Mouse (Mus musculus): ENCODE results near the gene Col4a5.
A peak's percentile ranks its signal among the peaks of the same experiment; 100 is the strongest.

The Col4a5 gene

DNA sequence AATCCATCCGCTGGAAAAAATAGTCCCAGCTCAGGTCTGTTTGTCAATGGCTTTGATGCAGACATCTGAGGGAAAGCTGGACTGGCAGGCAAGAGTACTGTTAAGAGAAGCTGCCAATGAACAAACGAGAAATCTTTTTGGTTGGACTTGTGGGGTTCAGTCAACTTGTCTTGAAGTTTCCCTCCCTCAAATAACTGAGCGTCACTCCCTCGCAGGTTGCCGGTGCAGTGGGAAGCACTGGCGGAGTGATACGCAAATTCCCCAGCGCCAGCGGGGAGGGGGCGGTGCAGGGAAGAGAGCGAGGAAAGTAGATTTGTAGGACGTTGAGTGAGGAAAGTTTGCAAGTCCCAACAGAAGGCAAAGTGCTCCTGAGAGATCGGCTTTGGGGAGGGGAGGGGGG, at the start of gene Col4a5:
Gene Col4a5 (plus strand): TSS at position 276 of the 400 bp plus-strand sequence.
- peak; percentile 73 to 91 for DNase-seq

DNA sequence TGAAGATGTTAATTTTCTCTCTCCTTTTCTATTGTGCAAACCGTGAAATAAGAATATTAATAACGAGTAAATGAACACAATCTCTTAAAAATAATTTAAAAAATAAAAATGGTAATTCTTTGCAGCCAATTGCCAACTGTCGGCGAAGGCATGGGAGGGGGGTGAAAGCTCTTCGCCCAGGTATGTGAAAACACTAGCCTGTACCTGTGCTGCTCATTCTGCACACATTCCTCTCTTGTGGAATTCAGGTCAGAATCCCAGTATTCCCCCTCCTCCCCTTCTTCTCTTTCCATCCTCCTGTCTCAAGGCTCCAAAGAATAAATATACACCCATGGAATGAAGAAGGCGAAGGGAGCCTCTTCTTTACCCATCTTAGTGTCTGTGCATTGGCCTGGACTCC, 38.4 kb upstream of the Col4a5 start:
- no peak for DNase-seq

DNA sequence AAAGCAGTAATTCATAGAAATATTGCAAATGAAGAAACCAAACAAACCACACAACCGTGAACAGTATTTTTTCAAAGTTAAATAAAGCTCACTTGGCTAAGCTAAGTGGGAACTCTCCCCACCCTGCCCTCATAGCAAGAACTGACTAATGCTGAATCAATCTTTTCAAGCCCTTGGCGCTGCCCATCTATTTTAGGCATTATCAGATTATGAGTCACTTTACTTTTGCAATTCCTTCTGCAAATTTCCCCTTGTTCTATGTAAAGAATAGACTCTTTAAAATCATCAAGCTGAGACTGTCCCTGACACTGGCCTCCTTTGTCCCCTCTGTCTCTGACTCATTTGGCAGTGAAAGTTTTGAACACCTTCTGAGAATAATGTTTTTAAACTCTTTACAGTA, 35.8 kb upstream of the Col4a5 start:
- DNase-seq, result no peak

DNA sequence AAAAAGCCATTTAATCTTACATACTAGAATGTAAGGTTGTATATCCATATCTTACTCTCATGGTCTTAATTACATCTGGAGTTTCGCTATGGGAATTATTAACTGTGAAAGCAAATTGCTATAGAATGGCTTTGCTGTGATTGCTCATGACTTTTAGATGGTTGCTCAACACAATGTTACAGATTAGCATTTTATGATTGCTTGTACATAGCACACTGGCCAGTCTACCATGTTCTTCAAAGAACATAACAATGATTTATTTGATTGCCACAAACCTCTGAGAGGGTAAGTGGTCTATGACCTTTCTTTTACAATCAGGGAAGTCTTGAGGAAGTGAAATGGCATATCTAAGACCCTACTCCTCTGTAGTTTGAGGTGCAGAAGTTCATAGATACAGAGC, 27.2 kb upstream of the Col4a5 start:
- DNase-seq, result no peak

DNA sequence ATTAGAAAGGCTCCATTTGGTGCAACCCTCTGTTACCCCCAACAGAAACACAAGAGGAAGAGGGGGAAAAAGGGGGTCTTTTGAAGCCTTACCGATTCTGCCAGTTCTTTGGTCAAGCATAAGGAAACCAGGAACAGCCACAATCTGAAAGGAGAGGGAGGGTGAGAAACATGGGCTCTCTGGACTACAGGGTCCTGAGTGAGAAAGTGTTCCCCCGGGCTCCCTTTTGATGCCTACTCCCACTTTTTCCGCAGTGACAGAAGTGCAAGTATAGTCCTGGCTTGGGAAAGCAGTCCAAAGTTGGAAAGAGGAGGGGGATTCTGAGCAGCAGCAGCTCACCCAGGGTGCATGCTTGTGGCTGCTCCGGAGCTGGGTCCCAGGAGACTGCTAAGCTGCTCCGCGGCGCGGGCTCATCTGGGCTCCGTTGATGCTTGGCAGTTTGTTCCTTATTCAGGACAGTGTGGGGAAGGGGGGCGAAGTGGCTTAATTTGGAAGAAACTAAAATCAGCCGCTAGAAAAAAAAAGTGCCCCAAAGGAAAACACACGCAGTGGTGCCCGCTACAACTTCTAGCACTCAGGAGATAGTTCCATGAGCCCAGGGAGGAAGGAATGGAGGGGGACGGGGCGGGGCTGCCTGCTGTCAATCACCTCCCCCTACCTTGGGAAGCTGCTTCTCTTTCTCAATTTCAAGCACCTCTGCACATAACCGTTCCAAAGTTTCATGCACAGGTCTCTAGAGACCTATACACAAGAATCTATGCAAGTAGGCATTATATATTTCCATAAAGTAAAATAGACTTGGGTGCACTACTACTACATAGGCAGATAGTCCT, 1.5 kb upstream of the Col4a5 start, which contains the start of gene Col4a6:
Gene Col4a6 (minus strand): TSS at position 607 of the 833 bp plus-strand sequence.
- peak; percentile 18 to 34 for DNase-seq

DNA sequence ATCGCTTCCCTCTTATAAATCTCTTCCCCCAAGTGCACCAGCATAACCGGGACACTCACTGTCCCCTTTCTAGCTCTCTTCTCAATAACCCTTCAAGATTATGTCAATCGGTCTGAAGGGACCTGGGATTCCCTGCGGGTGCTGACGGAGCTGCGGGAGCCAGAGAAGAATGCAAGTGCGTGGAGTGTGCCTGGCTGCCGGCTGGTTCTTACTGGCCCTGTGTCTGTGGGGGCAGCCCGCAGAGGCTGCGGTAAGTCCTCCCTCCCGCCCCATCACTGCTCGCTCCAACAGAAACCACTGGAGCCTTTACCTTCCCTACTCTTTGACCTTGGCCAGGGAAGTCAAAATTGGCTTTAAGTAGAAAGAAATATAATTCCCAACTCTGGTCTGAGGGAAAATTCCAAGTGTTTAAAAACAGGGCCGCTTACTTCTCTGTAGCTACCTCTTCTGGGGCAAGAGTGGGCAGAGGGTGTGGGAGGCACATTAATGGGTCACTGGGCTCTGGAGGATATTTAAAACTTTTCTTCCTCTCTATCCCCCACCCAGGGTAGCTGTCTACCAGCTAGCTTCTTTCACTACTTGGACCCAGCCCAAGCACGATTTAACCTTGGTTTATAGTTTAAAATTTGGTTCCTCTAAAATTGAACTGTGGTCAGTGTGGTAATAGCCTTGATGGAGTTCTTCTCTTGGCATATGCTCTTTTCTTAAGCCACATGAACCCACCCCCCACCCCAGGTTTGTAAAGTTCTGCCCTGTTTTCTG, 562 bp downstream of the Col4a5 start:
- peak; percentile 10 to 30 for DNase-seq

DNA sequence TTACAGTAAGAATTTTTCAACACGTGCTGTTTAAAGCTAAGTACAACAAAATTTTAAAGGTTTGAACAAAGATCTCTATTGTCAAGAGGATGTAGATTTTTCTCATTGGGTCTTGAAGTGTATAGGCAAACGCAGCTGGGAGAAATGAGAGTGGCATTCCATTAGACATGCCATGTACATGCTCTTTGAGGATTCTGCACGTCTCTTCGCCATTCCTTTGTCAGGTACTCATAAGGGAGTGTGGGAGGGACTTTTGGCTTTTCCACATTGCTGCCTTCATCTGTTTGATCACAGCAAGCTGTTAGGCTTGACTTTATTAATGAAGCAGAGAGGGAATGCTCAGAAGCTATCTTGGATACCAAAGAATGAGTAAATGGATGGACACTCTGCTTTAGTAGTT, 19.4 kb downstream of the Col4a5 start:
- DNase-seq, result no peak

DNA sequence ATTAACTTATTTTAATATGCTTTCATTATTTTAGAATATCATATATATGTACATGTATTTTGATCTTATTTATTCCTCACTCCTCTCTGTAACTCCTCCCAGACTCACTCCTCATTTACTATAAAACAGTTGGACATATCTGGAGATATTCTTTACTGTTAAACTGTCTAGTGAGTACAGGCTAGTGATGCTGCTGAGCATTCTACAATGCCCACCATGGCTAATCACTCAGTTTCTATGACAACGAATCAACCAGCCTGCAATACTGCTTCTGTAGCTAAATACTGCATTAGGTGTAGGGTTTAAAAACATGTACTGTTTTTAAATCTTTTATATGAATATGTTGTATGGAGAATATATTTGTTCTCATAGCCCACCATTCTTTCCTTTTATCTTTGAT, 27.9 kb downstream of the Col4a5 start:
- DNase-seq, result no peak

DNA sequence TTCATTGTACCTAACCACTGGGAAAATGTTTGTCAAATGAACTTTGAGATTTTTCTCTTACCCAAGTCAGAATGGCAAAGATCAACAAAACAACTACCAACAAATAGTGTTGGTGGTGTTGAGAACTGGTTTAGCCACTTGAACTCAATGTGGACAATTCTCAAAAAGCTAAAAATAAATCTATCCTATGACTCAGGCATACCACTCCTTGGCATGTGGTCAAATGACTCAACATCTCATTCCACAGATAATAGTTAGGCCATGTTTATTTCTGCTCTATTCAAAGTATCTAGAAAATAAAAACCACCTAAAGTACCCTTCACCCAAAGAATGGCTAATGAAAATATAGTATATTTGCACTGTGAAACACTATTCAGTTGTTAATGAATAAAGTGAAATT, 58.3 kb downstream of the Col4a5 start:
- no peak for DNase-seq

DNA sequence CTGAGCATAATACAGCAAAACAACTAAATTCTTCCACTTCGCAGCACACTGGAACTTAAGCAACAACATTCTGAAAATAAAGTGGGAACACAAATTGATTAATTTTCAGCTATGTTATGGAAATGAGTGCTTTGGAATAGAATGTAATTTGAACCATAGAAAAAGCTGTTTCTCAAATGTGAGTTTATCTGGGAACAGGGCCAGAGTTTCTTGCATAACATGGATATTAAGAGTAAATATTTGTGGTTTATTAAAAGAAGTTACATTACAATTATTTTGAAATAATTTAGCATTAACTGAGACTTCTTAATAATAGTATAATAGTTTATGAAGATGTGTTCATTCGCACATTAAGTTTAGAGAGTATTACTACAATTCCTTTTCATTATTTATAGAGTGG, 72.3 kb downstream of the Col4a5 start:
- DNase-seq, result no peak

DNA sequence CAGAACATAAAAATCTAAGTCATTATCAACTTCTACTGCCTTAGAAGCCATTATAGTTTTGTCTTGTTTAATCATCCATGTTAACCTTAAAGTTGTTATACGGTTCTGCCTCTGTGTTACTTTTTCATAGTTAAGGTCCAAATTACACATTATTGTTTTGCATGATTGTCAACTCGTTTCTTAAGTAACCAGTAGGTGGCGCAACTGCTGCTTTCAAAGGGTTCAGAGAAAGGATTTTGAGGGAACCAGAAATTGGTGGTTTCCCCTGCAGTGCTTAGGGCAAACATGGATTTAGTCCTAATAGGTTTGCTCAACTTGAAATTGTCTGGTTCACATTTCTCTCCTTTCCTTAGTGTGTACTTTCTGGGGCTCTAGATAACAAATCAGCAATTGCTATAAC, 115.1 kb downstream of the Col4a5 start:
- DNase-seq, result peak in 1 of 2 experiments; percentile 13

DNA sequence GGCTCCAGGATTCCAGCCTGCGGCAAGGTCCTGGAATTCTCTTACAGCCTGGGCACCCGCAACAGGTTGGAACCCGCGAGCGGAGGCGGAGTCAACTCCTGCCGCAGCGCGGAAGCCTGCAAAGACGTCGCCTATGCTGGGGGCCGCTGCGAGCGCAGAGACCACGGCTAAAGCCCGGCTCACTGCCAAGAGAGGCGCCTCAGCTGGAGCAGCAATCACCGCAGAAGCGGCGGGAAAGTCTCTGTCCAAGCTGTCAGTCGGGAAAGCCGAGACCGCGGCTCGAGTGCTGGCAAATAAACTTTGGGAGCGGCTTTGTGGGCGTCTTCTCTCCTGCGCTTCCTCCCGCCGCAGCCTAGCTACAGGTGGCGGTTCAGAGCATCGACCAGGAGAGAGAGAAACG, 246.5 kb downstream of the Col4a5 start:
- peak in 1 of 2 experiments; percentile 46 for DNase-seq

DNA sequence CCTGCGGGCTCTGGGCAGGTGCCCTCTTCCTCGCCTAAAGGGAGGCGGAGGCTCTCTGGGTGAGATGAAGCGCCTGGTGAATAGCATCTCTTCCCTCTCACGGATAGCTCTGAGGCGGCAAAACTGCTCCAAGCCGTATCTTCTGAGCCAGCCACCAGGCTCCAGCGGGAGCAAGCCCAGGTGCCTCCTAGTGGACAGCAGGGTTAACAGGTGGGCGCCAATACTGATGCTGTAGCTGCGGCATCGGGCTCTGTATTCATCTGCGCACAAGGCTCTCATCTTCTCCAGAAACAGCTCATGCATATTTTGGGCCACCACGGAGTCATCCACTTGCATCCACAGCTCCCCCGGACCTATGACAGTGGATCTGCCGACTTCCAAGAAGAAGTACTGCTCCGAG, 248.8 kb downstream of the Col4a5 start:
- peak; percentile 11 to 39 for DNase-seq

DNA sequence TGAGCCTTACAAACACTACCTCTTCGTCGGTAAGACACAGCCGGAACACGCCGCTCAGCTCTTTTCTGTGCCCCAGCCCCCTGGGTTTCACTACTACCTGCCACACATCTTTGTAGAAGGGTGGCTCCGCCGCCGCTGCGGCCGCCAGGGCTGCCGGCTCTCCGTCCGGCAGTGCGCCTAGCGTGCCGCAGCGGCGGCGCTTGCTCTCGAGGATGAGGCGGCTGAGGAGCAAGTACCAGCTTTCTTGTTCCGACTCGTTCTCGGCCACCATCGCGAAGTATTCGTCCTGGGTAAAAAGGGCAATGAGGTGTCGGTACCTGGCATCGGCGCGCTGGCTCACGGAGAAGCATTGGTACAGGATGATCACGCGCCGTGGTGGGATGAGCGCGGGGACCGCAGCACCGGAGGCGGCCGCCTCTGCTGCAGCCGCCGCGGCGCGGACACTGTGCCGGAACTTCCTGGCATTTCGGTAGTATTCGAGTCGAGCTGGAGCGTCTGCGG, 249.3 kb downstream of the Col4a5 start:
- no peak for DNase-seq

DNA sequence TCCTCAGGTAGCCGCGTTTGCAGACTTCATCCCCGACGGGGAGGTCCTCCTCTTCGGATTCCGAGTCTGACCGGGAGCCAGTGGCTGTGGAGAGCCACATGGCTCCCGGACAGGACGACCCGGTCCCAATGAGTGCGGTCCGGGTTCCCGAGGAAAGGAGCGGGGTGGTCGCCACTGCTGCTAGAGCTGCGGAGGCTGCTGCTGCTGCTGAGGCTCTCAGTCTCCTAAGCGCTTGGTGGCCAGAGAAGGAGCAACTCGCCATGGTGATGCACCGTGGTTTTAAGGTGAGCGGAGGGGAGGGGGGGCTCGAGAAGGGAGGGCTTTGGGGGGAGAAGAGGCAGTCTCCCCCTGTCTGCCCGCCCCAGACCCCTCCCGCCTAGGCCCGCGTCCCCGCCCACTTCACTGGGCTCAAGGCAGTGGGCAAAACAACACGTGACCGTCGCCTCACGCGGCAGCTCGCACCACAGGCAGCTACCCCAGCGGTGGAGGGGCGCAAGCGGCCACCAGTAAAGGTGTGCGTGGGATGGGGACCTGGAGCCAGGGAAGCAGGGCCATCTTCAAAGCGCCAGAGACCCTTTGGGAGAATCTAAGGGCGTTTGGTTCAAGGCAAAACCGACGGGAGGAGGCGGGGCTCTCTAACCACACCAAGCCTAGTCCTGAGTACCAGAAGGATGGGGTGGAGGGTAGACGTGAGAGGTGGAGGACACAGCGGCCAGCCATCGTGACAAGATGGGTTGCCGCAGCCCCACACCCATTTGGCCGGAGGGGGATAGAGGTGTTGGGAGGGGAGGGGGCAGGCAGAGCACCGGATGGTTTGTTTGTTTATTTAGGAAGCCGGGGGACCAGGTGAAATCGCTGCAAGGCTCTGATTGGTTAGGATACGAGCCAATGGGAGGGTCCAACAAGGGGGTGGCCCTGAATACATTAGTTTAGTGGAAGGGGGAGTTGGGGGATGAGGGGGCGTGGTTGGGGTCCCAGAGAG, 250.0 kb downstream of the Col4a5 start, which contains the start of gene Irs4:
Gene Irs4 (minus strand): TSS at position 327 of the 982 bp plus-strand sequence.
- peak in 1 of 2 experiments; percentile 54 for DNase-seq

DNA sequence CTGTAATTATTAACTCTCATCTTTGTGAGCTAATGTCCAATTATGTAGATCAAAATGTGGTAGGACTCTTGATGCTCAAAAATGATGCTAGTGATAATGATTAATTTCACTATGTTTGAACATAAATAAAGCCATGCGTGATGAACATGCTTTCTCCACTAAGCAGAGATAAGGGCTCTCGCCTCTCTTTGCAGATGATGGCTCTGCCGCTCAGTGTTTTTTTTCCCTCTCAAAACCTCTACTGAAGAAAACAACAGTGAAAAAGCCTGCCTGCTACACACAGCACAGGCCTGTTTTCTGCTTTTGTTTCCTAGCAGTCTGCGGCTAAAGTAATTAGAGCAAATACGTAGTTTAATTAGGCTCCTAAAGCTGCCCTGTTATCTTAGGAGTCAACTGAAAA, 254.4 kb downstream of the Col4a5 start:
- no peak for DNase-seq
